Mouse (Mus musculus) kidney, adult 9 months (tissue): ENCODE measurements around the gene Chpf2.
A peak's percentile ranks its signal among the peaks of the same experiment; 100 is the strongest.

Source experiments
- DNase-seq: peaks from one replicate; pipeline ENCODE4 v3.0.0; 2022

Gene Chpf2

DNA sequence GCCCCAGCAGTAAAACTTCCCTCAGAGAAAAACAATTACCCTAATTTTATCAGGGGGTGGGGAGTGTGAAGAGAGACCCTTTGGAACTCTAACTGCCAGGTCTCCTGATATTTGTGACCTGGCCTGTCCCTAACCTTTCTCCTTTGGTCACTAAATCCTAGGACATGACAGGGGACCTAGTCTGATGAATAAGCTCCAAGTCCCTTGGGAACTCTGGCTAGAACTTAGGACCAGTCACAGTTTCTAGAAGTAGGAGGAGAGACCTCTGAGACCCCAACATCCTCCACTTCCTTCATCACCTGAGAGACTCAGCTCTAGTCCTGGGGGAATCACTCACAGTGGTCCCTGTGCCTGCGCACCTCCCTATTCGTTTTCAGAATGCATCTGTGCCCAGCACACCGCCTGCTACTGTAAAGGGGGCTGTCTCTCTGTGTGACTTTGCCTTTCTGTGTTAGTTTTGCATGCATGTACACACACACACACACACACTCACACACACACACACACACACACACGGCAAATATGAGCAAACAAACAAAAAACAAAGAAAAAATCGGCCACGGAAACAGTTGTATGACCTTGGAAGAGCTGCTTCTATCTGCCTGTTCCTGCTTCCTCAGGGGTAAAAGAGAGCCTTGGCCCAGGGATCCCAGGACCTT is 18.9 kb downstream of the Chpf2 start:
- no peak for DNase-seq

DNA sequence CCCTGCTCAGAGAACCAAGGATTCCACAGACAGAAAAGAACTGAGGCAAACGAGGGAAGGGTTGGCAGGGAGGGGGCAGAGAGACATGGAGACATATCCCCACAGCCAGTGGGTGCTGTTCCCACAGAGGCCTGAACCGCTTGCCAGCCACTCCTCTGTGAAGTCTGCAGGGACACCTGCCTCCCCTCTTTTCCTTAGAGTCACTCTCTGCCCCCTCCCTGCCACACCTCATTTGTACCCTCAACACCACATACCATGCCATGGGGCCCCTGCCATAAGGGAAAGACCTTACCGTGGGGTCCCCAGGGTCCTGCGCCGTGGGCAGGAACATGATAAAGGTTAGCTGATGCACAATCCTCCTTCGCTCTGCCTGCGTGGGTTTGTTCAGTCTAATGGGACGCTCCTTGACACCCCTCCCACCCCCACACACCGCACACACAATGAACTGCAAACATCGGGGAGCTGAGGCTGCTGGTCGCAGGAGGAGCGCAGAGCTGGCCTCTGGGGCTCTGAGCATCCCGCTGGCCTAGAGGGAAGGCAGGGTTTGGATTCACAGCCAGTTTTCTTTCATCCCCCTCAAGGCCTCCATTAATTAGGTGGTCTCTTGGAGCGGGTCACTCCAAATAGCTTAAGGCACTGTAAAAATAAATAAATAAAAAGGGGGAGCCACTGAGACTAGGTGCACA is 19.6 kb downstream of the Chpf2 start:
- no peak for DNase-seq

DNA sequence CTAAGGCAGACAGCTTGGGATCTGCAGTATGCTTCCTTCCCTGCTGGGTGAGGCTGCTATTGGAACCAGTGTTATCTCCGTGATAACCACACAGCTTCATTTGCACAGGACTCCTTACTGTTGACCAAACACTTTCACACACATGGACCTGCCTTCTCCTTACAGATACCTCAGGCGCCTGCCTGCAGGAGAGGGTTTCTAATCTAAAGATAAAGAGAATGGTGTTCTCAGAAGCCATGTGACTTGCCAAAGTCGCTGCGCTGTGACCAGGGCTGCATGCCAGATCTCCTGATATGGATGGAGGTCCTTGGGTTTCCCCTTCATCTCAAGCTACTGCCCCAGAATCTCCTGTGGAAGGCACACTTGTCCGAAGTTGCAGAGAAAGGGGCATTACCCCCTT is 22.8 kb downstream of the Chpf2 start:
- DNase-seq: no peak

DNA sequence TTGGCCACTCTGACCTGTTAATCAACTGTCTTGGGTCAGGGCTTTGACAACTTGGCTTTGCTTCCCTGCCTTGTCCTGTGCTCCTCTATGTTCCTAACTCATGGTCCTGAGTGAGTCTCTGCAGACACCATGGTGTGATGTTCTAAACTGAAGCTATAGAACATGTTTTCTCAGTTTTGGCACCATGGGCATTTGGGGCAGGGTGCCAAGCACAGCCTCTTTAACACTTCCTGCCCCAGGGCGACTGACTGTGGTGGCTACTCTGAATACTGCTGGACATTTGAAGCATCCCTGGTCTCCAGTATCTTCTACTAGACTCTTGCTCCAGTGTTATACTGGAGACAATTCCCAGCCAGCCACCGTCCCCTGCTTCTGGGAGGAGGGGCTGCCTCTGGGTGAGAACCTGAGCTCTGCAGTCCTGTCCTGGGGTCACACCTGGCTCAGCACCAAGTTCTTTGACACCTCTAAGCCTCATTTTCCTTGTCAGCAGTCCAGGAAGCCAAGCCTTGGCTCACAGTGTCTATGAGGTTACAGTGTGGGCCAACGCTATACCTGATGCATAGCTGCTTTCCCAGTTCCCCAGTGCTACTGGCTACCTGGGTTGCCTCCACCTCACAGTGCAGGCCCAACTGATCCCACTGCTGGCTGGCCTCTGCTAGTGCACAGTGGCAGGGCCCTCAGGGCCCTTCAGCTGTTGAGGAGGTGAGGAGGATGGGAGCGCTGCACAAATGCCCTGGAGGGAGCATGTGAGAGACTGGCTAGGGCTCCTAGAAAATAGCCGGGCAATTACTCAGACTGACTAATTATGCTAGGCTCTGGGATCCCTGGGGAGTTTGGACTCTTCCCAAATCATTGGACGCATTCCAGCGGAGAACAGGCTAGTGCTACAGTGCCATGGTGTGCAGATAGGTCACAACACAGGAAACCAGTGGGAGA is 25.1 kb downstream of the Chpf2 start:
- DNase-seq: peak; percentile 81

DNA sequence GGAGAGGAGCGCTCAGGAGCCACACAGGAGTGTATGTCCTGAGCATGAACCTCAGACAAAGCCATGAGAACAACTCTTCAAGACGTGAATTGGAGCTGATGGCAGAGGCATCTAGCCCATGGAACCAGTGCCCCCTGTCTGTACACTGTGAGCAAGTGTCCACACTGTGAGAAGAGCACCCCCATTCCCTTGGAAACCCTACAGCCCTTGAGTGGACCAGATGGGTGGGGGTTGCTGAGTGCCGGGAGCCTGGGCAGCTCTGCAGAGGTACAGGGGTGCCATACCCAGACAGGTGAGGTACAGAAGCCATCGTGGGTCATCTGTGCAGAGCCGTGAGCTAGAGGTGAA is 25.7 kb downstream of the Chpf2 start:
- DNase-seq: no peak

DNA sequence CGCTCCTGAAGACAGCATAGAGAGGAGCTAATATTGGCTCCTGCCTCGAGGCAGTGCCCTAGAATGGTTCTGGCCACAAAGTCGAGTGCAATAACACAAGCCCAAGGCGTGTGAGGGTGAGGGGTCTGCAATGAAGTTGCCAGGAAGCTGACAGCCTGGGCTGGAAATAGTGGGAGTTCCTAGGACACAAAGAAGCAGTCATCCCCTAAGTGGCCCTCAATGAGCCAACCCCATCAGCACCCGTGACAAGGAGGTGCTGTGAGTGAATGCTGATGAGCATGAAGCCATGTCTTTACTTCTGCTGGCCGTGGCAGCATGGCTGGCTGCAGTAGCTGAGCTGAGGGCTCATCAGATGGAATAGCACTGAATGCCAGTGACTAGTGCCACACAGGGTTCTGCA is 28.6 kb downstream of the Chpf2 start:
- DNase-seq: no peak

DNA sequence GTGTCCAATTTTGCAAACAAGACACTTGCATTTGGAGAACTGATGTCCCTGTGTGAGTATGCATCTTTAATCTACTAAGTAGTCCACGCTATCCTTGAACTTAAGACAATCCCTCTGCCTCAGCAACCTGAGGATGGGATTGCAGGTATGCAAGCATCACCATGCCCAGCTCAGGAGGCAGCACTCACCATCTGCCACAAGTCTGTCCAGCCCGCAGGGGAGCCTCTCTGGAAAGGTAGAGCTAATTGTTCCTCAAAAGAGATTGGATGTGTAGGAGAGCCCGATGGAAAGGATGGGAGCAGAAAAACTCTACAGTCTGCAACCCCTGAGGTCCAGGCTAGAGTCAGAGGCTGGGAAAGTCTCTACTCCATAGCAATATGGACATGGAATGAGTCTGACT is 32.4 kb downstream of the Chpf2 start:
- DNase-seq: no peak

DNA sequence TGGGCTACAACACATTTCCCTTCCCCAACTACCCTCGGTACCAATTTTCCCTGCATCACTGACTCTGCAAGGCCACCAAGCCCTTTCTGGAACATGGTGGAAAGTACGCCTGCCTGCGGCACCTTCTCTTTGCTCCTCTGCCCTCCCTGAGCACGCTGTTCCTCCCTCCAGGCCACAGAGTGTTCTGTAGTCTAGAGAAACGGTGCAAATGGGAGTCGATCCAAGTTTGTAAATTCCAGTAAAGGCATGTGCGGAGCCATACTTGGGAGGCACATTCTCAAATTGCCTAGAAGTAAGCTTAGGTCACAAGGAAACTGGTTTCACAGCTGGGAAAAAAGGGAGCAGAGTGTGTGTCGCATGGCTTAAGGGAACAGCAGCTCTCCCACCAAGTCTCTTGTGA is 33.6 kb downstream of the Chpf2 start:
- peak; percentile 62 for DNase-seq

DNA sequence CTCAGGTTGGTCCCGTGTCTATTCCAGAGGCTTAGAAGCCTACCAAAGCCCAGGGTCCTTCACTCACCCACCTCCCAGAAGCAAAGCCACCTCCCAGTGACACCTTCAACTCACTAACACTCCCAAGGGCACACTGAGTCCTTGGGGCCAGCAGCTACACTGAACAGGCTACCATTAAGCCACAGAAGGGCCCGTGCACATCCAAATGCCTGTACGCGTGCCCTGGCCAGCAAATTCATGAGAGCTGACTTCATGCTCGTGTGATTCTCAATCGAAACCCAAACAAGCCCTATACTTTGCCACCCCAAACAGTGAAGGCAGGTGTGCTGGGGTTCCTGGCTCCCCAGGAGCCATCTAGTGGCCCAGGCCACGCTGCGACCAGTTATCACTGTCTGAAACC is 34.1 kb downstream of the Chpf2 start:
- no peak for DNase-seq

DNA sequence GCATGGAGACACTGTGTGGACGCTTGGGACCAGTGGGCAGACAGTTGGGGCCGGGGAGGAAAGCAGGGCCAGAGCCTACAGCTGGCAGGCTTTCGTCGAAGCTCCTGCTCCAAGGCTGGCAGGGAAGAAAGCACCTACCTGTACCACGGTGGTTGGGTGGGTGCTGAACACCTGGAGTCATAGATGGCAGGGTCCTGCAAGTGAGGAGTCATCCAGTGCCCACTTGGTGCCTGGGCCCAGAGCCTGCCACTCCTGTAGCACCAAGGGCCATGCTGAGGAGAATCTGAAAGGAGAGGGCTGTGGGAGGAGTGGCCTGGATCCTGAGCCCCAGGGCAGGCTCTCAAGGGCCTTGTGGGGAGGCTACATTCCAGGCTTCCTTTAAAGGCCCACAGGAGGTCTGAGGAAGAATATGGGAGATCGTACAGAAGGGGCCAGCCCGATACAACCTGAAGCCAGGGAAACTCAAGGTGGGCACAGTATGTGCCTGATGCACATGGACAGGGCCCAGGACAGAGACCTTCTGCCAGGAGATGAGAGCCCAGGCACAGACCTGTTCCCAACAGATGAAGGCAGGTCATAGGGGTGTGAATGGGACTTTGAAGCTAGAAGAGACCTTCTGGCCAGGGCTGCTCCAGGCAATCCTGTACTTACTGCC is 36.0 kb downstream of the Chpf2 start:
- DNase-seq: no peak

DNA sequence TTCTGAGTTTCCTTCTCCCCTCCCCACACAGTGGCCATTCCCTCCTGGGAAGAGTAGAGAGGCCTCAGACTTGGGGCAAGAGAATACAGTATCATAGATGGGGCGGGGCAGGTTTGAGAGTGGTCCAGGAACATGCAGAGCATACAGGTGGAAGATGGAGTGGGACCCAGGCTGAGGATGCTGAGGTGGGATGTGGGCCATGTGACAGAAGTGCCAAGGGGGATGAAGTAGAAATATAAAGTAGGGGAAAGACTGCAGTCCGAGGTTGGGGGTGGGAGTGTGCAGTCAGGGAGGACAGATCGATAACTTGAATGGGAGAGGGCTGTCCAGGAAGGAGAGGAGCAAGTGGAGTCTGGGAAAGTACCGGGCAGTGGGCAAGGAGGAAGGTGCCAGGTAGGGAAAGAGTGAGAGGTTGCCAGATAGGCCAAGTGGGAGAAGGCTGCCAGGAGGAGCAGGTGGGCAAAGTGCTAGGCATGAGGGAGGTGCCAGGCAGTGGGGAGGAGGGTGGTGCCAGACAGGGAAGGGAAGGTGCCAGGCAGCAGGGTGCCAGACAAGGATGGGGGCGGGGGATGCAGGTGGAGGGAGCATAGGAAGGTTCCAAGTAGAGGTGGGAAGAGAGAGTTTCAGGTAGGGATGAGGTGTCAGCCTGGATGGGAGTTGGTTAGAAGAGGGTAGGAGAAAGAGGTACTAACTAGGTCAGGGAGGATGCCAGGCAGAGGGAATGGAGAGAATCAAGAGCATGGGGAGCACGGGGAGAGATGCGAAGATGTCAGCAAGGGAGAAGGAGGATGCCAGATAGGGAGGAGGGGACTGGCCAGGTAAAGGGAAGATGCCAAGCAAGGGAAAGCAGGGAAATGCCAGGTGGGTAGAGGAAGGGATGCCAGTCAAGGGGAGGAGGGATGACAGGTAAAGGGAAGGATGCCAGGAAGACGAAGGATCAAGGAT is 36.8 kb downstream of the Chpf2 start:
- no peak for DNase-seq

DNA sequence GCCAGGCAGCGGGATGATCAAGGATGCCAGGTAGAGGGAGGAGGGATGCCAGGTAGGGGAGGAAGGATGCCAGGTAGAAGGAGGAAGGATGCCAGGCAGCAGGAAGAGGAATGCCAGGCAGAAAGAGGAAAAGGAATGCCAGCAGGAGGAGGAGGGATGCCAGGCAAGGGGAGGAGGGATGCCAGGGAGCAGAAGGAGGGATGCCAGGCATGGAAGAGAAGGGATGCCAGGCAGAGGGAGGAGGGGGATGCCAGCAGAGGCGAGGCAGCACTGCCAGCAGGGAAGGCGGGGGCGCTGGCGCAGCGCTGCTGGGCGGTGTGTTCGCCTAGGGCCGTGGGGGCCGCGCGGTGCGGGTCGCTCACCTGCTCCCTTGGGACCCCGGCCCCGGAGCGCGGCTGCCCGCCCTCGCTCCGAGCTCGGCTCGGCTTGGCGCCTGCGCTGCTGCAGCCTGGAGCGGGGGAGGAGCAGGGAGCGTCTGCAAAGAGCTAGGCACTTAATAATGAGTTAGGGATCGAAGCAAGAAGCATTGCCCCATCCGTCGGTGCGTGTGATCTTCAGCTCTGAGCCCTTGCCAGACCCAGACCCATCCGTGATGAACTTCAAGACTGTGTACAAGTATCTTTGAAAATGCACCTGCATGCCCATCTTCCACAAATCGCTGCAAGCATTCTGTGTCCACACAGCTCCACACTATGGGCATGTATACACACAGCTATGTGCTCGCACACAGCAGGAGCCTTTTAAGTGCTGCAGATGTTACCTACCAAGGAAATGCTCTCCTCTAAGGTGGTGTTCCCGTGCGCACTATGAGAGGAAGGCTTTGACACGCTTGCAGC is 37.7 kb downstream of the Chpf2 start, which contains the start of gene Smarcd3:
Smarcd3 (minus strand) TSS at position 426 of the 836 bp plus-strand sequence.
- no peak for DNase-seq

DNA sequence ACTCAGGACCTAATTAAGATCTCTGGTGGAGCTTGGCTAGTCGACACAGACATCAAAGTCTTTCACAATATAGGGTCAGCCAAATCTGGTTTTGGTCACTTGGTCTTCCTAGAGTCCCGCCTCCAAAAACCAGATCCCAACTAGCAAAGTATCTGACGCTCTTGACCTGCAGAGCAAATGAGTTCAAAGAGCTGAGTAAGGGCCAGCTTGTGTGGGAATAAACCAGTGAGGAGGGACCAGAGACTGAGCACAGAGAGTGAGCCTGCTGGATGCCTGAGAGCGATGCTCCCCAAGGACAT is 38.2 kb downstream of the Chpf2 start:
- no peak for DNase-seq

DNA sequence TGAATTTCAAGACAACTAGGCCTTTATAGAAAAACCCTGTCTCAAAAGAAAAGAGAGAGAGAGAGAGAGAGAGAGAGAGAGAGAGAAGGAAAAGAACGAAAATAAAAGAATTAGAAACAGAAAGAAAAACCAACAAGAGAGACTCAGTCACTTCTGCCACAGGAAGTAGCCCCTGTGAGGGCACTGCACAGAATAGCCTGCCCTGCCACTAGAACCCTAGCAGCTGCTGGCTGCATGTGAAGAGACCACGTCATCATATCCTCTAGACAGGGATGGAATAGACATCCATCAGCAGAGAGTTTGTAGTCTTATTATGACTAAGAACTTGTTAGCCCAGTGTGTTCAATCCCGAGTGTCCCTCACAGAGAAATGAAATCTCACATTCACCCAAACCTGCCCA is 43.2 kb downstream of the Chpf2 start:
- DNase-seq: no peak

DNA sequence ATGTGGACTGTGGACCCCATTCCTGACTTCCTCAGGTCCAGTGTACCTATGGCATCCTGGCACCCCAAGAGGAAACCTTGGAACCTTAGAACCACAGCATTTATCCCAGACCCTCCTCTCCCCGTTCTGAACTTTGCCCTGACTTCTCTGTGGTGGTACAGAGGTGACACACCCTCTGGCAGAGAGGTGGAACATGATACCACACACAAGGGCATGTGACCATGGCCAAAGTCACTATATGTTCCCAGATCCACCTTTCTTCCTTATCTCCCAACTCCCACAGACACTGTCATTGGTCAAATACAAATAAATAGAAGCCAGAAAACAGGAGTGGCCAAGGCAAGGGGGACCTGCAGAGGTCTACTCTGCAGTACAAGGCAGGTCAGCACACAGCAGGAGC is 48.6 kb downstream of the Chpf2 start:
- no peak for DNase-seq

DNA sequence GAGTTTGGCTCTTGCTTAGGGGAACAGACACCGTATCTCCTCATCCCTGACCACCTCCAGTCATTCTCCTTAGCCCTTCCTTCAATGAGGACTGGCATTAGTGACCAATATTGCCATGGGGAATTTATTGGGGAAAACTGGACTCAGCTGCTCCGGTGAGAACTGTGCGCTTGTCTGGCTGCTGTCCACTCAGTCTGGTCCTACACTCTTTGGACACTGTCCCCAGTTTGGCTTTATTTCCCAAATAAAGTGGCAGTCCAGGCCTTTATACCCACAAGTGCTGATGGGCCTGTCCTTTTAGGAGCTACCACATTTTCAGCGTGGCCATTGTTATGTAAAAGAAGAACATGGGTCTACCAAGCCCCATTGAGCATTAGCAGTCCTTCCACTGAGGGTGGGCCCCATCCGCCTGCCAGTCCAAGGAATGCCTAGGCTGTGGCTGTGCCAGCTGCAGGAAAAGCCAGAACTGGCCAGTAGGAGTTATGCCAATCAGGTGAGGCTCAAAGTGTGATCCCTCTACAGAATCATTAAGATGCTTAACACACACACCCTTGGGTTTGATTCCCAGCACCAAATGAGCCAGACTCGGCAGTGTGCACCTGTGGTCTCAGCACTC is 49.1 kb downstream of the Chpf2 start:
- no peak for DNase-seq

DNA sequence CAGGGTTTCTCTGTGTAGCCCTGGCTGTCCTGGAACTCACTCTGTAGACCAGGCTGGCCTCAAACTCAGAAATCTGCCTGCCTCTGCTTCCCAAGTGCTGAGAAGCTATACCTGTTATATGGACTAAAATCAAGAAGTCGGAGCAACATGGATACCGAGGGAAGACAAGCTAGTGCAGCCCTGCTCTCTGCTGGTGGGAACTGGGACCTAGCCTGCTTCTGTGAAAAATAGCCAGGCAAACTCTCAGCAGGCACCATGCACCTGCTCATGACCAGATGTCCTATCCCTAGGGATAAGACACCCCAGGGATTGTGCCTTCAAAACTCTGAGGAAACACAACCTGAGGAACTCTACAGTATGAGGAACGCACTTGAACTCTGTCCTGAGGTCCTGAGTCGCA is 50.4 kb downstream of the Chpf2 start:
- DNase-seq: peak; percentile 15

DNA sequence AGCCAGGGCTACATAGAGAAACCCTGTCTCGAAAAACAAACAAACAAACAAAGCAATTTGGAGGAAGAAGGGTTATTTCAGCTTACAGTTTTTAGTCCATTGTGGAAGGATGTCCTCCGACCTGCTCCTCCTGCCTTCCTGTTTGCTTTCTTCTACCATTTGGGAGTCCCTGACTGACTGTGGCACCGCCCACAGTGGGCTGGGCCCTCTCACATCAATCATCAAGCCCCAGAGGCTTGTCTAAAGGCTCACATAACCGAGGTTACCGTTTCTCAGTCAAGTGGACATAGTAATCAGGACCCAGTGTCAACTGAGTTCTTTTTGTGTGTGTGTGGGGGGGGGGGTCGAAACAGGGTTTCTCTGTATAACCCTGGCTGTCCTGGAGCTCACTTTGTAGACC is 51.6 kb downstream of the Chpf2 start:
- no peak for DNase-seq

DNA sequence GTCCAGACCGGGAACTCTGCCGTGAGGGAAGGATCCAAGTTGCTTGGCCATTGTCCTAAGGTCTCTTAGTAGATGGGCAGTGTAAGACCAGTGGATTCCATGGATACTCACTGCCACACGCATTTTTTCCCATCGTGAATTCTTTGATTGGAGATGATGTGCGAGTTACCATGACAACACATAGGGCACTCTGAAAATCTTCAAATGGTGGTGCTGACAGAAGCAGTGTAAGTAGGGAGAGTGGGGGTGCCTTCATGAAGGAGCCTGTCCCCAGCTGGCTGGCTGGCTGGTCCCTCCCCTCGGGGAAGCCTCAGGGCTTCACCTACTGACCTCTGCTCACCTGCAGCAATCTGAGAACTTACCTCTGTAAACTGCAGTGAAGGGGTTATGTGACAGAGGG is 52.5 kb downstream of the Chpf2 start:
- DNase-seq: no peak
